Mouse (Mus musculus) CH12.LX (cell line): Measurements from ENCODE around the gene Cacng2. TPM values are rescaled to one million over a fixed set of nuclear protein-coding genes. Genes with fewer than 3 reads are reported as not detected.

ENCODE experiments used
- DNase-seq: peaks from one replicate; pipeline ENCODE4 v3.0.0-alpha.2; 2013; ENCODE audit errors: extremely low read depth
- H3K27ac ChIP-seq: 2 replicates; pipeline ENCODE4 v1.5.1; 2012; ENCODE audit warnings: low read depth, mild to moderate bottlenecking, control low read depth, moderate library complexity; ENCODE audit not compliant: insufficient read depth
- H3K27me3 ChIP-seq: replicated peaks from 2 replicates; pipeline ENCODE3; 2012; ENCODE audit warnings: inconsistent platforms
- H3K36me3 ChIP-seq, 2 experiments: replicated peaks in 1 of 2; 2 replicates each; pipeline versions ENCODE3 to v1.6.1; 2012; ENCODE audit warnings: inconsistent platforms in 1 of 2, low read length in 1 of 2, mild to moderate bottlenecking in 1 of 2, mixed read lengths in 1 of 2, moderate library complexity in 1 of 2; ENCODE audit not compliant: control insufficient read depth in 1 of 2, insufficient read depth in 1 of 2
- H3K4me1 ChIP-seq, 2 experiments: 2 replicates each; pipeline ENCODE4 v1.6.1; 2012; ENCODE audit warnings: inconsistent platforms in 1 of 2, moderate library complexity in 1 of 2; ENCODE audit not compliant: insufficient read depth in 2 of 2, control insufficient read depth in 1 of 2
- H3K4me2 ChIP-seq: 2 replicates; pipeline ENCODE4 v1.6.1; 2012; ENCODE audit warnings: low read depth, mild to moderate bottlenecking, control low read depth; ENCODE audit not compliant: poor library complexity, insufficient read depth, severe bottlenecking
- H3K4me3 ChIP-seq, 3 experiments: fragments of 150-350 bp in 1 of 3; sonication (generic) in 1 of 3; replicated peaks in 1 of 3; 2 replicates each; pipeline versions ENCODE3 to v1.5.1; 2011 to 2012; ENCODE audit warnings: low read depth in 2 of 3, low read length in 2 of 3, mild to moderate bottlenecking in 2 of 3, moderate library complexity in 2 of 3, control low read depth in 1 of 3, improper control_type of control experiment in 1 of 3, inconsistent platforms in 1 of 3, mixed read lengths in 1 of 3; ENCODE audit not compliant: poor library complexity in 1 of 3
- H3K79me2 ChIP-seq: replicated peaks from 2 replicates; pipeline ENCODE4 v1.6.1; 2012; ENCODE audit warnings: mild to moderate bottlenecking, moderate library complexity; ENCODE audit not compliant: control insufficient read depth, poor library complexity, insufficient read depth, severe bottlenecking; ENCODE audit errors: extremely low read depth
- H3K9ac ChIP-seq: 2 replicates; pipeline ENCODE4 v1.6.1; 2012; ENCODE audit warnings: low read depth, mild to moderate bottlenecking, control low read depth, moderate library complexity; ENCODE audit not compliant: insufficient read depth
- H3K9me3 ChIP-seq: replicated peaks from 2 replicates; pipeline ENCODE3; 2012; ENCODE audit warnings: low read length, inconsistent platforms, mixed read lengths
- BHLHE40 ChIP-seq: IDR thresholded peaks from 2 replicates; pipeline ENCODE4 v1.6.1; 2011; ENCODE audit warnings: mild to moderate bottlenecking, low read depth, low read length, improper control_type of control experiment
- CHD2 ChIP-seq: IDR thresholded peaks from 2 replicates; pipeline ENCODE4 v1.6.1; 2011; ENCODE audit warnings: low read length, improper control_type of control experiment
- CTCF ChIP-seq, 2 experiments: IDR thresholded peaks in 1 of 2; conservative IDR thresholded peaks in 1 of 2; 2 replicates each; pipeline ENCODE4 v1.5.1; 2011 to 2012; ENCODE audit warnings: low read depth in 2 of 2, low read length in 2 of 2, improper control_type of control experiment in 1 of 2, inconsistent platforms in 1 of 2, mild to moderate bottlenecking in 1 of 2, moderate library complexity in 1 of 2
- EP300 ChIP-seq: IDR thresholded peaks from 2 replicates; pipeline ENCODE4 v1.6.1; 2011; ENCODE audit warnings: low read length, improper control_type of control experiment
- GABPA ChIP-seq: IDR thresholded peaks from 2 replicates; pipeline ENCODE4 v1.6.1; 2012; ENCODE audit warnings: low read depth, low read length, improper control_type of control experiment, inconsistent platforms; ENCODE audit not compliant: insufficient replicate concordance
- IRF4 ChIP-seq: IDR thresholded peaks from 2 replicates; pipeline ENCODE4 v1.6.1; 2014; ENCODE audit warnings: low read depth, mild to moderate bottlenecking, inconsistent platforms, low read length, improper control_type of control experiment
- JUN ChIP-seq: IDR thresholded peaks from 2 replicates; pipeline ENCODE4 v1.6.1; 2011; ENCODE audit warnings: low read depth, mild to moderate bottlenecking, low read length, improper control_type of control experiment, moderate library complexity; ENCODE audit not compliant: insufficient read depth
- MEF2A ChIP-seq: IDR thresholded peaks from 2 replicates; pipeline ENCODE4 v1.6.1; 2014; ENCODE audit warnings: low read depth, mild to moderate bottlenecking, inconsistent platforms, low read length, improper control_type of control experiment, borderline replicate concordance
- MYC ChIP-seq: IDR thresholded peaks from 2 replicates; pipeline ENCODE4 v1.6.1; 2011; ENCODE audit warnings: low read depth, mild to moderate bottlenecking, improper control_type of control experiment, low read length
- PAX5 ChIP-seq: IDR thresholded peaks from 2 replicates; pipeline ENCODE4 v1.6.1; 2012; ENCODE audit warnings: low read length, inconsistent platforms, mixed read lengths
- POLR2A ChIP-seq: IDR thresholded peaks from 2 replicates; pipeline ENCODE4 v1.6.1; 2011; ENCODE audit warnings: low read depth, mild to moderate bottlenecking, improper control_type of control experiment, low read length
- UBTF ChIP-seq: IDR thresholded peaks from 2 replicates; pipeline ENCODE4 v1.6.1; 2012; ENCODE audit warnings: low read depth, mild to moderate bottlenecking, inconsistent platforms, low read length, improper control_type of control experiment, moderate library complexity
- USF2 ChIP-seq: conservative IDR thresholded peaks from 2 replicates; pipeline ENCODE4 v1.6.1; 2011; ENCODE audit warnings: low read depth, low read length, improper control_type of control experiment
- ZC3H11A ChIP-seq: IDR thresholded peaks from 2 replicates; pipeline ENCODE4 v1.6.1; 2012; ENCODE audit warnings: low read depth, mild to moderate bottlenecking, inconsistent platforms, low read length, improper control_type of control experiment
- ZMIZ1 ChIP-seq: IDR thresholded peaks from 2 replicates; pipeline ENCODE4 v1.6.1; 2012; ENCODE audit warnings: low read depth, mild to moderate bottlenecking, inconsistent platforms, low read length, improper control_type of control experiment
- dilution Hi-C: fragments of 300-500 bp; cut with MboI; formaldehyde crosslinking; loops from 2 replicates; pipeline ENCODE4 v1.14.3; 2020; ENCODE audit warnings: low sequenced_read_pairs; ENCODE audit not compliant: extremely low pct_unique_long_range_greater_than_20kb, extremely low pct_ligation_motif_present
- in situ Hi-C: fragments of 300-500 bp; cut with MboI; formaldehyde crosslinking; loops from 3 replicates; pipeline ENCODE4 v1.14.3; 2019; ENCODE audit warnings: low sequenced_read_pairs, low pct_ligation_motif_present, low pct_unique_long_range_greater_than_20kb, mixed read lengths
- polyA plus RNA-seq: library from polyadenylated mRNA; unstranded; fragments of >175 nt; gene quantifications from 2 replicates; pipeline ENCODE4 v1.2.1, GENCODE M21; 2012; ENCODE audit warnings: low read depth; ENCODE audit not compliant: insufficient read length
- total RNA-seq, 2 experiments: library from RNA; depleted of rRNA; stranded (reverse); fragments of 300-350 nt in 1 of 2; fragments of >200 nt in 1 of 2; gene quantifications; 2 replicates each; pipeline ENCODE4 v1.2.3; 2012 to 2014

The Cacng2 gene
- total and polyA plus RNA-seq, 3 experiments, result not detected

GRCm38 (mm10) chr15:78042706-78043105 is 77.1 kb downstream of the Cacng2 start:
- no peak for DNase-seq
- no peaks in the 10 kb centered on the region for H3K9me3 ChIP-seq
- in situ Hi-C loops (no loop called here), dilution Hi-C loops (no loop called here)
- H3K4me3 ChIP-seq, result no peak overlapping the region
- H3K79me2 ChIP-seq, result no peaks in the 10 kb centered on the region
- H3K36me3 ChIP-seq, result no peaks in the 10 kb centered on the region
- peaks cover 90% of the 10 kb centered on the region for H3K27me3 ChIP-seq
- no peak overlapping the region for H3K4me2 ChIP-seq
- peaks cover 0 to 2% of the 10 kb centered on the region in 2 experiments; a peak in 1 of 4 replicates for H3K4me1 ChIP-seq
- H3K27ac ChIP-seq, result no peak overlapping the region
- no peak overlapping the region for H3K9ac ChIP-seq
- TF ChIP-seq ZC3H11A, result no peak
- no peak for TF ChIP-seq JUN
- no peak for TF ChIP-seq PAX5
- TF ChIP-seq CTCF (conservative IDR thresholded peaks at IDR 0.05 in 1 of 2, IDR thresholded peaks at IDR 0.05 in 1 of 2; ENCODE audit: low read depth in 2 of 2, low read length in 2 of 2), result no peak
- TF ChIP-seq IRF4, result no peak
- TF ChIP-seq GABPA, result no peak

- H3K36me3 ChIP-seq, result no peaks in the 10 kb centered on the region
- no peaks in the 10 kb centered on the region for H3K4me1 ChIP-seq
- no peak overlapping the region for H3K9ac ChIP-seq
- in situ Hi-C loops, result no loop called here
- no peak for TF ChIP-seq UBTF
- TF ChIP-seq ZMIZ1, result no peak
- no peak for TF ChIP-seq MYC
- TF ChIP-seq CHD2, result no peak
- TF ChIP-seq BHLHE40, result no peak
- no peak for TF ChIP-seq USF2
- no peak for TF ChIP-seq GABPA
- TF ChIP-seq EP300, result no peak
- no peak for TF ChIP-seq MEF2A
- TF ChIP-seq POLR2A, result no peak
- TF ChIP-seq, all 38 proteins: peak for 0
- dilution Hi-C loops, result no loop called here
- H3K79me2 ChIP-seq, result no peaks in the 10 kb centered on the region
- no peak overlapping the region for H3K27ac ChIP-seq
- no peak overlapping the region for H3K4me3 ChIP-seq
- H3K27me3 ChIP-seq, result peaks cover 82% of the 10 kb centered on the region
- DNase-seq, result no peak
- peaks cover 4% of the 10 kb centered on the region for H3K9me3 ChIP-seq
- H3K4me2 ChIP-seq, result no peak overlapping the region
Observed at GRCm38 (mm10) chr15:78037626-78038025, 82.2 kb downstream of the Cacng2 start.

GRCm38 (mm10) chr15:78036586-78036985 is 83.2 kb downstream of the Cacng2 start:
- Histone ChIP-seq H3K4me2 (no peak overlapping the region), H3K4me1 (no peaks in the 10 kb centered on the region), H3K36me3 (no peaks in the 10 kb centered on the region), H3K79me2 (no peaks in the 10 kb centered on the region), H3K9ac (no peak overlapping the region), H3K9me3 (peaks cover 4% of the 10 kb centered on the region), H3K27ac (no peak overlapping the region), H3K27me3 (peaks cover 79% of the 10 kb centered on the region), H3K4me3 (no peak overlapping the region)
- in situ Hi-C loops, result no loop called here
- dilution Hi-C loops, result no loop called here
- no peak for TF ChIP-seq GABPA
- no peak for DNase-seq
